In genomic region chr11:66605998-66606397, GRCm38 (mm10) we compare ENCODE assay signal across 23 mouse cellular contexts.
DNase-seq lines count a peak whose midpoint lies in the region; ATAC-seq and TF ChIP-seq lines count a peak whose summit lies in the region.
"Had no signal": no experiment of that assay in that cellular context is flagged by ENCODE, and none has a peak within 500 bp of the region (broad histone marks: within the 10 kb centered on the region; RNA-seq: fewer than 3 reads in every experiment).

No protein-coding gene starts in this region.

- no peak overlapping the region for H3K4me2 ChIP-seq in kidney, embryonic 15.5 days
- no peak overlapping the region for H3K4me2 ChIP-seq in neural tube, embryonic 15.5 days
- H3K4me2 ChIP-seq: embryonic facial prominence, embryonic 12.5 days; embryonic facial prominence, embryonic 15.5 days; hindbrain, embryonic 12.5 days; hindbrain, embryonic 15.5 days had no signal

- TF ChIP-seq POLR2A in kidney, adult 2 months (IDR thresholded peaks at IDR 0.05; ENCODE audit: low read depth, low read length), result no peak

- no peak overlapping the region for H3K27ac ChIP-seq in kidney, embryonic 15.5 days
- no peak overlapping the region for H3K27ac ChIP-seq in kidney, adult 2 months (ENCODE audit: insufficient read depth, low read depth, low read length)
- H3K27ac ChIP-seq in neural tube, embryonic 15.5 days (replicated peaks), result peak overlapping the region; percentile 33; the same call in 1 of the 2 replicates
- H3K27ac ChIP-seq: embryonic facial prominence, embryonic 12.5 days; embryonic facial prominence, embryonic 15.5 days; gastrocnemius, adult 2 months; heart, adult 2 months; heart, embryonic 10.5 days; hindbrain, embryonic 12.5 days; hindbrain, embryonic 15.5 days had no signal

- DNase-seq in kidney, postnatal 25 days, result no peak
- peak; percentile 5 to 10 for DNase-seq in kidney, postnatal 4 days
- DNase-seq in kidney, adult 2 months, result no peak
- no peak for DNase-seq in urinary bladder, postnatal 14 days (ENCODE audit: low spot score)
- DNase-seq: adrenal gland, adult 2 months; adrenal gland, postnatal 14 days; cerebellum, adult 11 months; cerebellum, adult 2 months; cerebellum, adult 9-11 months; cerebellum, postnatal 25 days; forebrain, postnatal 0 days; gastrocnemius, adult 2 months; gastrocnemius, postnatal 14 days; heart, adult 2 months had no signal

- no peak overlapping the region for H3K4me3 ChIP-seq in kidney, embryonic 15.5 days (replicated peaks)
- H3K4me3 ChIP-seq in kidney, adult 2 months (ENCODE audit: insufficient read depth, low read depth, low read length), result no peak overlapping the region
- H3K4me3 ChIP-seq in neural tube, embryonic 15.5 days (replicated peaks), result no peak overlapping the region
- H3K4me3 ChIP-seq: embryonic facial prominence, embryonic 12.5 days; embryonic facial prominence, embryonic 15.5 days; gastrocnemius, adult 2 months; heart, adult 2 months; heart, embryonic 10.5 days; hindbrain, embryonic 12.5 days; hindbrain, embryonic 15.5 days had no signal

- H3K9ac ChIP-seq in kidney, embryonic 15.5 days, result no peak overlapping the region
- H3K9ac ChIP-seq in neural tube, embryonic 15.5 days (replicated peaks), result no peak overlapping the region
- H3K9ac ChIP-seq: embryonic facial prominence, embryonic 12.5 days; embryonic facial prominence, embryonic 15.5 days; forebrain, postnatal 0 days; hindbrain, embryonic 12.5 days; hindbrain, embryonic 15.5 days had no signal

- H3K36me3 ChIP-seq in kidney, embryonic 15.5 days, result no peaks in the 10 kb centered on the region
- no peaks in the 10 kb centered on the region for H3K36me3 ChIP-seq in kidney, adult 2 months (ENCODE audit: control insufficient read depth, insufficient read depth, low read length)
- no peaks in the 10 kb centered on the region for H3K36me3 ChIP-seq in neural tube, embryonic 15.5 days
- H3K36me3 ChIP-seq: embryonic facial prominence, embryonic 12.5 days; embryonic facial prominence, embryonic 15.5 days; heart, embryonic 10.5 days; hindbrain, embryonic 12.5 days; hindbrain, embryonic 15.5 days had no signal

- no peaks in the 10 kb centered on the region for H3K27me3 ChIP-seq in kidney, embryonic 15.5 days
- H3K27me3 ChIP-seq in kidney, adult 2 months (replicated peaks; ENCODE audit: control insufficient read depth, insufficient read depth, low read length), result no peaks in the 10 kb centered on the region
- no peaks in the 10 kb centered on the region for H3K27me3 ChIP-seq in neural tube, embryonic 15.5 days (replicated peaks)
- H3K27me3 ChIP-seq: embryonic facial prominence, embryonic 12.5 days; embryonic facial prominence, embryonic 15.5 days; hindbrain, embryonic 12.5 days; hindbrain, embryonic 15.5 days had no signal

- peak; percentile 71 for ATAC-seq in kidney, embryonic 15.5 days (replicated peaks; ENCODE audit: low FRiP score)
- ATAC-seq in neural tube, embryonic 15.5 days (ENCODE audit: low FRiP score), result peak; percentile 55; the same call in 1 of the 2 replicates
- ATAC-seq: CD4-positive, CD25-positive, alpha-beta regulatory T cell, adult 4 months; forebrain, embryonic 14.5 days; forebrain, postnatal 0 days had no signal

- H3K9me3 ChIP-seq in kidney, embryonic 15.5 days (replicated peaks), result no peaks in the 10 kb centered on the region
- H3K9me3 ChIP-seq in neural tube, embryonic 15.5 days (replicated peaks), result no peaks in the 10 kb centered on the region
- H3K9me3 ChIP-seq: embryonic facial prominence, embryonic 12.5 days; embryonic facial prominence, embryonic 15.5 days; heart, embryonic 10.5 days; hindbrain, embryonic 12.5 days; hindbrain, embryonic 15.5 days had no signal

- WGBS in kidney, embryonic 15.5 days, result 54% methylated on average over 3 of the region's 3 CpGs
- 42% methylated on average over 3 of the region's 3 CpGs for WGBS in kidney, adult 2 months
- 74% methylated on average over 3 of the region's 3 CpGs for WGBS in neural tube, embryonic 15.5 days

- peaks cover 2% of the 10 kb centered on the region; the same call in 1 of the 2 replicates for H3K4me1 ChIP-seq in kidney, embryonic 15.5 days
- no peaks in the 10 kb centered on the region for H3K4me1 ChIP-seq in kidney, adult 2 months (ENCODE audit: control insufficient read depth, insufficient read depth, low read length)
- H3K4me1 ChIP-seq in neural tube, embryonic 15.5 days, result no peaks in the 10 kb centered on the region
- H3K4me1 ChIP-seq: embryonic facial prominence, embryonic 12.5 days; embryonic facial prominence, embryonic 15.5 days; heart, embryonic 10.5 days; hindbrain, embryonic 15.5 days had no signal

- no peak for TF ChIP-seq CTCF in kidney, adult 2 months (conservative IDR thresholded peaks at IDR 0.05; ENCODE audit: insufficient read depth, insufficient read length, low read depth, low read length)

Comparison
In these comparisons a context has a peak if more than half of its experiments do, and no peak if none do; other contexts are left out.
1. DNase-seq: peak in kidney, postnatal 4 days (2 of 2); none in kidney, postnatal 25 days (0 of 2), kidney, adult 2 months (single experiment) and urinary bladder, postnatal 14 days (single experiment).